Mouse (Mus musculus): ENCODE results near the gene Kif1b. TPM values are rescaled to one million over a fixed set of nuclear protein-coding genes. Genes with fewer than 3 reads are reported as not detected.
A peak's percentile ranks its signal among the peaks of the same experiment; 100 is the strongest.

The Kif1b gene
- polyA plus RNA-seq (2015; fragmentation: Nextera tagmentation; extraction: Ambion mirVana) = 5.1 and 6.7 TPM in 2 replicates

- peak within 1 kb of the TSS; percentile 83 for H3K9ac ChIP-seq
- ATAC-seq (ENCODE audit: low read depth) = peak; percentile 98
Observed at GRCm38 (mm10) chr4:149307596-149308490, at the start of gene Kif1b. TSS of gene Kif1b (minus strand) at chr4:149307693.

GRCm38 (mm10) chr4:149354671-149355070 is 47.2 kb upstream of the Kif1b start:
- Histone ChIP-seq H3K4me3 (replicated peaks) (no peak overlapping the region), H3K4me1 (replicated peaks) (no peaks in the 10 kb centered on the region), H3K27ac (no peak overlapping the region), H3K36me3 (peaks cover 95% of the 10 kb centered on the region), H3K27me3 (no peaks in the 10 kb centered on the region), H3K9ac (no peak overlapping the region), H3K4me2 (no peak overlapping the region), H3K9me3 (replicated peaks) (no peaks in the 10 kb centered on the region)
- 88% methylated on average over 8 of the region's 8 CpGs for WGBS (ENCODE audit: insufficient replicate concordance)
- ATAC-seq (ENCODE audit: low read depth) (no peak), DNase-seq (no peak)

More at GRCm38 (mm10) chr4:149307596-149308490, at the start of gene Kif1b:
- no peaks in the 10 kb centered on the region for H3K9me3 ChIP-seq (replicated peaks)
- H3K4me2 ChIP-seq = peak within 1 kb of the TSS; percentile 98
- DNase-seq = peak; percentile 96
- H3K27me3 ChIP-seq = peaks cover 24% of the 10 kb centered on the region
- peak within 1 kb of the TSS; percentile 67 for H3K27ac ChIP-seq
- H3K4me3 ChIP-seq (replicated peaks) = peak within 1 kb of the TSS; percentile 79
- H3K36me3 ChIP-seq = no peaks in the 10 kb centered on the region
- peaks cover 29% of the 10 kb centered on the region for H3K4me1 ChIP-seq (replicated peaks)
- WGBS (ENCODE audit: insufficient replicate concordance) = 1% methylated on average over 79 of the region's 79 CpGs

- no peak overlapping the region for H3K4me2 ChIP-seq
- H3K36me3 ChIP-seq = peaks cover 89% of the 10 kb centered on the region
- no peaks in the 10 kb centered on the region for H3K27me3 ChIP-seq
- no peak overlapping the region for H3K4me3 ChIP-seq (replicated peaks)
- ATAC-seq (ENCODE audit: low read depth) (no peak), DNase-seq (no peak)
- H3K4me1 ChIP-seq (replicated peaks) = no peaks in the 10 kb centered on the region
- H3K9ac ChIP-seq = no peak overlapping the region
- 76% methylated on average over 8 of the region's 8 CpGs for WGBS (ENCODE audit: insufficient replicate concordance)
- H3K9me3 ChIP-seq (replicated peaks) = no peaks in the 10 kb centered on the region
- H3K27ac ChIP-seq = no peak overlapping the region
Observed at GRCm38 (mm10) chr4:149351596-149352150, 44.2 kb upstream of the Kif1b start.

- 78% methylated on average over 5 of the region's 5 CpGs for WGBS (ENCODE audit: insufficient replicate concordance)
- DNase-seq (no peak), ATAC-seq (ENCODE audit: low read depth) (no peak)
- no peaks in the 10 kb centered on the region for H3K9me3 ChIP-seq (replicated peaks)
- no peak overlapping the region for H3K4me3 ChIP-seq (replicated peaks)
- no peak overlapping the region for H3K27ac ChIP-seq
- no peaks in the 10 kb centered on the region for H3K27me3 ChIP-seq
- peaks cover 89% of the 10 kb centered on the region for H3K36me3 ChIP-seq
- H3K4me2 ChIP-seq = no peak overlapping the region
- H3K4me1 ChIP-seq (replicated peaks) = no peaks in the 10 kb centered on the region
- H3K9ac ChIP-seq = no peak overlapping the region
Observed at GRCm38 (mm10) chr4:149348963-149349362, 41.5 kb upstream of the Kif1b start.

GRCm38 (mm10) chr4:149345873-149346272 is 38.4 kb upstream of the Kif1b start:
- Histone ChIP-seq H3K9me3 (replicated peaks) (no peaks in the 10 kb centered on the region), H3K27me3 (no peaks in the 10 kb centered on the region), H3K4me3 (replicated peaks) (no peak overlapping the region), H3K4me2 (no peak overlapping the region), H3K9ac (no peak overlapping the region), H3K27ac (no peak overlapping the region), H3K36me3 (peaks cover 92% of the 10 kb centered on the region), H3K4me1 (replicated peaks) (peaks cover 9% of the 10 kb centered on the region)
- ATAC-seq (ENCODE audit: low read depth) (no peak), DNase-seq (no peak)
- WGBS (ENCODE audit: insufficient replicate concordance) = 72% methylated on average over 5 of the region's 5 CpGs

GRCm38 (mm10) chr4:149344311-149344710 is 36.8 kb upstream of the Kif1b start:
- H3K36me3 ChIP-seq = peaks cover 79% of the 10 kb centered on the region
- H3K4me2 ChIP-seq = no peak overlapping the region
- no peak for ATAC-seq (ENCODE audit: low read depth)
- H3K4me1 ChIP-seq (replicated peaks) = peaks cover 25% of the 10 kb centered on the region
- no peak overlapping the region for H3K27ac ChIP-seq
- WGBS (ENCODE audit: insufficient replicate concordance) = 75% methylated on average over 8 of the region's 8 CpGs
- no peak overlapping the region for H3K4me3 ChIP-seq (replicated peaks)
- no peaks in the 10 kb centered on the region for H3K9me3 ChIP-seq (replicated peaks)
- no peak overlapping the region for H3K9ac ChIP-seq
- DNase-seq = no peak
- H3K27me3 ChIP-seq = no peaks in the 10 kb centered on the region

GRCm38 (mm10) chr4:149340680-149341079 is 33.2 kb upstream of the Kif1b start:
- H3K27ac ChIP-seq = 0 out of 2 replicates have a peak overlapping the region, but pooled peaks have one; percentile 3
- H3K36me3 ChIP-seq = peaks cover 75% of the 10 kb centered on the region
- DNase-seq = peak; percentile 17
- ATAC-seq (ENCODE audit: low read depth) = peak; percentile 40
- peaks cover 38% of the 10 kb centered on the region for H3K4me1 ChIP-seq (replicated peaks)
- H3K27me3 ChIP-seq = no peaks in the 10 kb centered on the region
- 24% methylated on average over 2 of the region's 2 CpGs for WGBS (ENCODE audit: insufficient replicate concordance)
- H3K9ac ChIP-seq = no peak overlapping the region
- no peaks in the 10 kb centered on the region for H3K9me3 ChIP-seq (replicated peaks)
- no peak overlapping the region for H3K4me2 ChIP-seq
- H3K4me3 ChIP-seq (replicated peaks) = no peak overlapping the region

GRCm38 (mm10) chr4:149339426-149340214 is 32.1 kb upstream of the Kif1b start:
- Histone ChIP-seq H3K27me3 (no peaks in the 10 kb centered on the region), H3K36me3 (peaks cover 75% of the 10 kb centered on the region), H3K4me1 (replicated peaks) (peaks cover 38% of the 10 kb centered on the region), H3K27ac (no peak overlapping the region), H3K9me3 (replicated peaks) (no peaks in the 10 kb centered on the region), H3K4me2 (0 out of 2 replicates have a peak overlapping the region, but pooled peaks have one; percentile 11), H3K9ac (0 out of 2 replicates have a peak overlapping the region, but pooled peaks have one; percentile 6), H3K4me3 (replicated peaks) (no peak overlapping the region)
- peak; percentile 22 for DNase-seq
- WGBS (ENCODE audit: insufficient replicate concordance) = 26% methylated on average over 5 of the region's 5 CpGs
- ATAC-seq (ENCODE audit: low read depth) = peak; percentile 56

GRCm38 (mm10) chr4:149338137-149338536 is 30.6 kb upstream of the Kif1b start:
- no peak for DNase-seq
- Histone ChIP-seq H3K9me3 (replicated peaks) (no peaks in the 10 kb centered on the region), H3K36me3 (peaks cover 76% of the 10 kb centered on the region), H3K27me3 (no peaks in the 10 kb centered on the region), H3K4me3 (replicated peaks) (no peak overlapping the region), H3K27ac (no peak overlapping the region), H3K4me2 (no peak overlapping the region), H3K9ac (no peak overlapping the region), H3K4me1 (replicated peaks) (peaks cover 38% of the 10 kb centered on the region)
- no peak for ATAC-seq (ENCODE audit: low read depth)
- WGBS (ENCODE audit: insufficient replicate concordance) = 56% methylated on average over 2 of the region's 2 CpGs

- peaks cover 38% of the 10 kb centered on the region for H3K4me1 ChIP-seq (replicated peaks)
- no peak overlapping the region for H3K4me2 ChIP-seq
- no peak overlapping the region for H3K9ac ChIP-seq
- DNase-seq (no peak), ATAC-seq (ENCODE audit: low read depth) (no peak)
- WGBS (ENCODE audit: insufficient replicate concordance) = 66% methylated on average over 9 of the region's 9 CpGs
- H3K4me3 ChIP-seq (replicated peaks) = no peak overlapping the region
- H3K27ac ChIP-seq = no peak overlapping the region
- H3K27me3 ChIP-seq = no peaks in the 10 kb centered on the region
- H3K36me3 ChIP-seq = peaks cover 76% of the 10 kb centered on the region
- no peaks in the 10 kb centered on the region for H3K9me3 ChIP-seq (replicated peaks)
Observed at GRCm38 (mm10) chr4:149337353-149337752, 29.9 kb upstream of the Kif1b start.

- no peak overlapping the region for H3K9ac ChIP-seq
- no peaks in the 10 kb centered on the region for H3K9me3 ChIP-seq (replicated peaks)
- no peak for ATAC-seq (ENCODE audit: low read depth)
- H3K4me1 ChIP-seq (replicated peaks) = peaks cover 33% of the 10 kb centered on the region
- H3K27me3 ChIP-seq = no peaks in the 10 kb centered on the region
- no peak for DNase-seq
- H3K36me3 ChIP-seq = peaks cover 75% of the 10 kb centered on the region
- WGBS (ENCODE audit: insufficient replicate concordance) = 51% methylated on average over 7 of the region's 7 CpGs
- H3K4me3 ChIP-seq (replicated peaks) = no peak overlapping the region
- no peak overlapping the region for H3K4me2 ChIP-seq
- no peak overlapping the region for H3K27ac ChIP-seq
Observed at GRCm38 (mm10) chr4:149336302-149336701, 28.8 kb upstream of the Kif1b start.

Data from liver, embryonic 13.5 days (tissue).